In genomic region chr13:26734981-26735380, GRCm38 (mm10) we compare ENCODE assay signal across 15 mouse cellular contexts. TPM values are rescaled to one million over a fixed set of nuclear protein-coding genes. Genes with fewer than 3 reads are reported as not detected.
"Had no signal": no experiment of that assay in that cellular context is flagged by ENCODE, and none has a peak within 500 bp of the region (broad histone marks: within the 10 kb centered on the region; RNA-seq: fewer than 3 reads in every experiment).

No protein-coding gene starts in this region.

- H3K36me3 ChIP-seq: limb, embryonic 13.5 days; liver, embryonic 15.5 days; midbrain, embryonic 12.5 days had no signal

- H3K27me3 ChIP-seq: limb, embryonic 13.5 days; liver, embryonic 15.5 days; midbrain, embryonic 12.5 days had no signal

- ATAC-seq: lung, postnatal 0 days had no signal

- H3K4me2 ChIP-seq: limb, embryonic 13.5 days; liver, embryonic 15.5 days; midbrain, embryonic 12.5 days had no signal

- H3K27ac ChIP-seq: limb, embryonic 13.5 days; liver, embryonic 15.5 days; midbrain, embryonic 12.5 days; stomach, postnatal 0 days had no signal

- H3K9ac ChIP-seq: limb, embryonic 13.5 days; liver, embryonic 15.5 days; midbrain, embryonic 12.5 days had no signal

- DNase-seq: kidney, adult 8-10 months; kidney, postnatal 25 days; layer of hippocampus, adult 9-11 months; layer of hippocampus, postnatal 36 days; lung, adult 2 months; lung, postnatal 36 days had no signal

- H3K4me3 ChIP-seq: limb, embryonic 13.5 days; liver, embryonic 15.5 days; midbrain, embryonic 12.5 days; myocyte had no signal

- H3K9me3 ChIP-seq: limb, embryonic 13.5 days; liver, embryonic 15.5 days; midbrain, embryonic 12.5 days had no signal

- H3K4me1 ChIP-seq: limb, embryonic 13.5 days; liver, embryonic 15.5 days; midbrain, embryonic 12.5 days had no signal

RNA-seq across cellular contexts. Expression of gene Hdgfl1, which starts 35.0 kb away (rescaled TPM):
- polyA plus RNA-seq: kidney, embryonic 16.5 days; limb, embryonic 13.5 days; liver, adult 2 months; liver, embryonic 15.5 days; lung, adult 2 months; lung, postnatal 0 days; midbrain, embryonic 12.5 days; myocyte; neural tube, embryonic 11.5 days; stomach, postnatal 0 days had no signal
